ENCODE assay signal across 7 mouse cellular contexts in genomic region chr4:116827819-116828218, GRCm38 (mm10). TPM values are rescaled to one million over a fixed set of nuclear protein-coding genes. Genes with fewer than 3 reads are reported as not detected.
DNase-seq lines count a peak whose midpoint lies in the region; ATAC-seq lines count a peak whose summit lies in the region.

No protein-coding gene starts in this region.

- ATAC-seq in midbrain, embryonic 16.5 days = no peak
- peak; percentile 36; the same call in 1 of the 2 replicates for ATAC-seq in hindbrain, embryonic 16.5 days

- WGBS in midbrain, embryonic 10.5 days = 3% methylated on average over 4 of the region's 4 CpGs
- under 1% methylated on average over 4 of the region's 4 CpGs for WGBS in midbrain, embryonic 16.5 days
- whole genome bisulfite sequencing in hindbrain, embryonic 16.5 days = 2% methylated on average over 4 of the region's 4 CpGs

- H3K4me1 ChIP-seq in midbrain, embryonic 10.5 days = peaks cover 59% of the 10 kb centered on the region
- peaks cover 17% of the 10 kb centered on the region for H3K4me1 ChIP-seq in midbrain, embryonic 16.5 days (ENCODE audit: control insufficient read depth, insufficient read depth, low read length)
- peaks cover 11% of the 10 kb centered on the region for H3K4me1 ChIP-seq in hindbrain, embryonic 16.5 days (ENCODE audit: control insufficient read depth, insufficient read depth, low read depth, low read length)

- H3K27me3 ChIP-seq in midbrain, embryonic 10.5 days (ENCODE audit: low read depth, poor library complexity, severe bottlenecking) = peaks cover 4% of the 10 kb centered on the region
- H3K27me3 ChIP-seq in midbrain, embryonic 16.5 days (ENCODE audit: control insufficient read depth, insufficient read depth, low read depth, low read length) = no peaks in the 10 kb centered on the region
- H3K27me3 ChIP-seq in hindbrain, embryonic 16.5 days (replicated peaks; ENCODE audit: control insufficient read depth, insufficient read depth, low read length) = no peaks in the 10 kb centered on the region

- H3K4me3 ChIP-seq in midbrain, embryonic 10.5 days = no peak overlapping the region
- H3K4me3 ChIP-seq in midbrain, embryonic 16.5 days (ENCODE audit: low read depth, low read length) = no peak overlapping the region
- no peak overlapping the region for H3K4me3 ChIP-seq in hindbrain, embryonic 16.5 days (ENCODE audit: low read length)

- DNase-seq in midbrain, embryonic 10.5 days (ENCODE audit: low spot score) = peak; percentile 52
- peak; percentile 71 for DNase-seq in MN1 (ENCODE audit: low spot score)
- peak; percentile 58 to 70 for DNase-seq in cerebellum, postnatal 10 days
- DNase-seq in lung, postnatal 25 days (ENCODE audit: low spot score) = peak; percentile 74
- DNase-seq in frontal cortex, postnatal 10 days (ENCODE audit: low spot score in 2 of 2) = no peak

- H3K27ac ChIP-seq in midbrain, embryonic 10.5 days (replicated peaks) = no peak overlapping the region
- H3K27ac ChIP-seq in midbrain, embryonic 16.5 days (ENCODE audit: low read length) = no peak overlapping the region
- H3K27ac ChIP-seq in hindbrain, embryonic 16.5 days (ENCODE audit: low read depth, low read length) = no peak overlapping the region

- H3K36me3 ChIP-seq in midbrain, embryonic 10.5 days = no peaks in the 10 kb centered on the region
- H3K36me3 ChIP-seq in midbrain, embryonic 16.5 days (ENCODE audit: control insufficient read depth, insufficient read depth, low read length) = no peaks in the 10 kb centered on the region
- no peaks in the 10 kb centered on the region for H3K36me3 ChIP-seq in hindbrain, embryonic 16.5 days (ENCODE audit: control insufficient read depth, insufficient read depth, low read length)

- no peak overlapping the region; the same call in 1 of the 2 replicates for H3K9ac ChIP-seq in midbrain, embryonic 16.5 days (ENCODE audit: low read depth, low read length)
- H3K9ac ChIP-seq in hindbrain, embryonic 16.5 days (ENCODE audit: low read depth, low read length) = peak overlapping the region; percentile 19; the same call in 1 of the 2 replicates

- H3K9me3 ChIP-seq in midbrain, embryonic 10.5 days (replicated peaks) = no peaks in the 10 kb centered on the region
- no peaks in the 10 kb centered on the region for H3K9me3 ChIP-seq in midbrain, embryonic 16.5 days (replicated peaks; ENCODE audit: control insufficient read depth, low read length, poor library complexity, severe bottlenecking)
- H3K9me3 ChIP-seq in hindbrain, embryonic 16.5 days (ENCODE audit: control insufficient read depth, low read length) = no peaks in the 10 kb centered on the region

- no peak overlapping the region for H3K4me2 ChIP-seq in midbrain, embryonic 16.5 days (ENCODE audit: low read length)
- H3K4me2 ChIP-seq in hindbrain, embryonic 16.5 days (ENCODE audit: low read length) = no peak overlapping the region

RNA-seq across cellular contexts. Expression of gene Hpdl, which starts 6.3 kb away (rescaled TPM):
- polyA plus RNA-seq in midbrain, embryonic 10.5 days (2016; fragmentation: Nextera tagmentation; extraction: Ambion mirVana) = 1.0 and 1.2 TPM in 2 replicates
- 0.59 and 0.82 TPM in 2 replicates for polyA plus RNA-seq in midbrain, embryonic 16.5 days (2015; fragmentation: Nextera tagmentation; extraction: Ambion mirVana)
- polyA plus RNA-seq in hindbrain, embryonic 16.5 days (2015; fragmentation: Nextera tagmentation; extraction: Ambion mirVana) = 2.1 and 2.3 TPM in 2 replicates

RNA-seq across cellular contexts. Expression of gene Mutyh, which starts 20.3 kb away (rescaled TPM):
- 27.1 and 27.3 TPM in 2 replicates for polyA plus RNA-seq in midbrain, embryonic 10.5 days (2016; fragmentation: Nextera tagmentation; extraction: Ambion mirVana)
- polyA plus RNA-seq in midbrain, embryonic 16.5 days (2015; fragmentation: Nextera tagmentation; extraction: Ambion mirVana) = 7.2 and 7.6 TPM in 2 replicates
- 6.8 and 9.1 TPM in 2 replicates for polyA plus RNA-seq in hindbrain, embryonic 16.5 days (2015; fragmentation: Nextera tagmentation; extraction: Ambion mirVana)

RNA-seq across cellular contexts. Expression of gene Toe1, which starts 20.4 kb away (rescaled TPM):
- 38.8 and 40.9 TPM in 2 replicates for polyA plus RNA-seq in midbrain, embryonic 10.5 days (2016; fragmentation: Nextera tagmentation; extraction: Ambion mirVana)
- 32.5 and 34.5 TPM in 2 replicates for polyA plus RNA-seq in midbrain, embryonic 16.5 days (2015; fragmentation: Nextera tagmentation; extraction: Ambion mirVana)
- polyA plus RNA-seq in hindbrain, embryonic 16.5 days (2015; fragmentation: Nextera tagmentation; extraction: Ambion mirVana) = 29.6 and 30.1 TPM in 2 replicates

RNA-seq across cellular contexts. Expression of gene Zswim5, which starts 49.4 kb away (rescaled TPM):
- polyA plus RNA-seq in midbrain, embryonic 10.5 days (2016; fragmentation: Nextera tagmentation; extraction: Ambion mirVana) = 5.7 and 7.4 TPM in 2 replicates
- 4.2 and 5.1 TPM in 2 replicates for polyA plus RNA-seq in midbrain, embryonic 16.5 days (2015; fragmentation: Nextera tagmentation; extraction: Ambion mirVana)
- polyA plus RNA-seq in hindbrain, embryonic 16.5 days (2015; fragmentation: Nextera tagmentation; extraction: Ambion mirVana) = 4.1 and 4.8 TPM in 2 replicates

Comparison
In these comparisons a context has a peak if more than half of its experiments do, and no peak if none do; other contexts are left out.
1. DNase-seq: peak in midbrain, embryonic 10.5 days (single experiment), MN1 (single experiment), cerebellum, postnatal 10 days (2 of 2) and lung, postnatal 25 days (single experiment); none in frontal cortex, postnatal 10 days (0 of 2).